Mouse (Mus musculus): Measurements from ENCODE around the gene Emsy. TPM values are rescaled to one million over a fixed set of nuclear protein-coding genes. Genes with fewer than 3 reads are reported as not detected.

The Emsy gene
- polyA plus RNA-seq, 1 experiment = 15.0 TPM

- Histone ChIP-seq H3K4me3 (ENCODE audit: low read depth, low read length) (no peak overlapping the region), H3K36me3 (ENCODE audit: control insufficient read depth, insufficient read depth, low read length) (peaks cover 21% of the 10 kb centered on the region), H3K27me3 (ENCODE audit: control insufficient read depth, insufficient read depth, low read length) (no peaks in the 10 kb centered on the region), H3K4me1 (ENCODE audit: control insufficient read depth, insufficient read depth, insufficient read length, low read length) (no peaks in the 10 kb centered on the region), H3K27ac (ENCODE audit: insufficient read depth, low read depth, low read length) (no peak overlapping the region)
- TF ChIP-seq CTCF (IDR thresholded peaks at IDR 0.05; ENCODE audit: extremely low read depth, insufficient read length, insufficient replicate concordance, low read depth, low read length) (no peak), POLR2A (IDR thresholded peaks at IDR 0.05; ENCODE audit: low read depth, low read length) (no peak)
- 95% methylated on average over 2 of the region's 2 CpGs for WGBS
Measured at GRCm38 (mm10) chr7:98636607-98637006, 20.0 kb downstream of the Emsy start.

- Histone ChIP-seq H3K4me1 (ENCODE audit: control insufficient read depth, insufficient read depth, insufficient read length, low read length) (no peaks in the 10 kb centered on the region), H3K4me3 (ENCODE audit: low read depth, low read length) (no peak overlapping the region), H3K27me3 (ENCODE audit: control insufficient read depth, insufficient read depth, low read length) (no peaks in the 10 kb centered on the region), H3K27ac (ENCODE audit: insufficient read depth, low read depth, low read length) (no peak overlapping the region), H3K36me3 (ENCODE audit: control insufficient read depth, insufficient read depth, low read length) (peaks cover 22% of the 10 kb centered on the region)
- TF ChIP-seq POLR2A (IDR thresholded peaks at IDR 0.05; ENCODE audit: low read depth, low read length) (no peak), CTCF (IDR thresholded peaks at IDR 0.05; ENCODE audit: extremely low read depth, insufficient read length, insufficient replicate concordance, low read depth, low read length) (no peak)
- 27% methylated on average over 3 of the region's 3 CpGs for WGBS
Measured at GRCm38 (mm10) chr7:98633032-98633431, 23.6 kb downstream of the Emsy start.

DNA sequence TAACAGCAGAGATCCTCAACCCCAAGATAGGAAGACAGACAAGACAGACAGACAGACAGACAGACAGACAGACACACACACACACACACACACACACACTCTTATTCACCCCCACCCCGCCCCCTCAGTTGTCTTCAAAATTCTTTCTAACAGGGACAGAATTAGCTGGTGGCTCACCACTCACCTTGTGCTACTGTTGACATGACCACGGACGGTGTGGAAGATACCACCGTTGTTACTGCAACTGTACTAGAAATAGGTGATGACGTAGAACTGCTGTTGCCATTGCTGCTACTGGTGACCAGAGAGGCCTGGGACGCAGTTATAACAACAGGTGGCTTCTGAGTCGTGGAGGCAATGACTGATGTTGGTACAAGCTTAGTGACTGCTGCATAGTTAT is 26.6 kb downstream of the Emsy start:
- no peak for TF ChIP-seq CTCF (IDR thresholded peaks at IDR 0.05; ENCODE audit: extremely low read depth, insufficient read length, insufficient replicate concordance, low read depth, low read length)
- no peak for TF ChIP-seq POLR2A (IDR thresholded peaks at IDR 0.05; ENCODE audit: low read depth, low read length)
- Histone ChIP-seq H3K27me3 (ENCODE audit: control insufficient read depth, insufficient read depth, low read length) (no peaks in the 10 kb centered on the region), H3K27ac (ENCODE audit: insufficient read depth, low read depth, low read length) (no peak overlapping the region), H3K4me3 (ENCODE audit: low read depth, low read length) (no peak overlapping the region), H3K4me1 (ENCODE audit: control insufficient read depth, insufficient read depth, insufficient read length, low read length) (no peaks in the 10 kb centered on the region), H3K36me3 (ENCODE audit: control insufficient read depth, insufficient read depth, low read length) (peaks cover 29% of the 10 kb centered on the region)
- 92% methylated on average over 7 of the region's 7 CpGs for WGBS

GRCm38 (mm10) chr7:98617739-98618138 is 38.8 kb downstream of the Emsy start:
- 65% methylated on average over 2 of the region's 2 CpGs for WGBS
- no peak for TF ChIP-seq POLR2A (IDR thresholded peaks at IDR 0.05; ENCODE audit: low read depth, low read length)
- no peak for TF ChIP-seq CTCF (IDR thresholded peaks at IDR 0.05; ENCODE audit: extremely low read depth, insufficient read length, insufficient replicate concordance, low read depth, low read length)
- H3K36me3 ChIP-seq (ENCODE audit: control insufficient read depth, insufficient read depth, low read length) = peaks cover 25% of the 10 kb centered on the region

DNA sequence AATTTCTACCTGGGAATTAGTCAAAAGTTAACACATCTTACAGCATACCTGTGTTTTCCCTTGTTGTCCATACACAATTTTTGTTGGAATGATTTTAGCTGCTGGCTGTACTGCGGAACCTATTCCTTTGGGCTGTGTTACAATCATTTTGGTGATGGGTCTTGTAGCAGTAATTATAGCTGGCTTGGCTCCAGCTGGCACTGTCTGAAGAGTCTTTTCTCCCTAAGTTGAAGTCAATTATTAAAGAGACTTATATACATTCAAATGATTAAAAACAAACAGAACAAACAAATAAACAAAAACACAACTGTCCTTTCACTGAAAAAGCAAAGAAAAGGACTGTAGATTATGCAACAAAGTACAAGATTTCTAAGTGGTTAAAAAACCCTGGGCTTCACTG is 43.6 kb downstream of the Emsy start:
- 97% methylated on average over 1 of the region's 1 CpGs for whole genome bisulfite sequencing
- no peak for TF ChIP-seq CTCF (IDR thresholded peaks at IDR 0.05; ENCODE audit: extremely low read depth, insufficient read length, insufficient replicate concordance, low read depth, low read length)
- no peak for TF ChIP-seq POLR2A (IDR thresholded peaks at IDR 0.05; ENCODE audit: low read depth, low read length)
- Histone ChIP-seq H3K27me3 (ENCODE audit: control insufficient read depth, insufficient read depth, low read length) (no peaks in the 10 kb centered on the region), H3K27ac (ENCODE audit: insufficient read depth, low read depth, low read length) (no peak overlapping the region), H3K4me3 (ENCODE audit: low read depth, low read length) (no peak overlapping the region), H3K4me1 (ENCODE audit: control insufficient read depth, insufficient read depth, insufficient read length, low read length) (no peaks in the 10 kb centered on the region), H3K36me3 (ENCODE audit: control insufficient read depth, insufficient read depth, low read length) (peaks cover 29% of the 10 kb centered on the region)

More at GRCm38 (mm10) chr7:98617739-98618138, 38.8 kb downstream of the Emsy start:
- Histone ChIP-seq H3K27me3 (ENCODE audit: control insufficient read depth, insufficient read depth, low read length) (no peaks in the 10 kb centered on the region), H3K27ac (ENCODE audit: insufficient read depth, low read depth, low read length) (no peak overlapping the region), H3K4me3 (ENCODE audit: low read depth, low read length) (no peak overlapping the region), H3K4me1 (ENCODE audit: control insufficient read depth, insufficient read depth, insufficient read length, low read length) (no peaks in the 10 kb centered on the region)

DNA sequence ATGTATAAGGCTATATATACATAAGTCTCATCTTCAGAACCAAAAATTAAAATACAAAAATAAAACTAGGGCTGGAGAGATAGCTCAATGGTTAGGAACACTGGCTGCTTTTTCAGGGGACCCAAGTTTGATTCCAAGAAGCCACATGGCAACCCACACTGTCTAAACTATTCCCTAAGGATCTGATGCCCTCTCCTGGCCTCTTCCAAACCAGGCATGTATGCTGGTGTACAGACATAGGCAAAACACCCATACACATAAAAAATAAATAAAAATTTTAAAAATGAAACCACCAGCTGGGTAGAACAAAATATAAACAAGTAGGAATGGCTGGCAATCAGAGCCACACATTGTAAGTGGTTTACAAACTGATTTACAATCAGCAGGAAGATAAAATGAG is 48.1 kb downstream of the Emsy start:
- H3K27ac ChIP-seq (ENCODE audit: insufficient read depth, low read depth, low read length) = no peak overlapping the region

DNA sequence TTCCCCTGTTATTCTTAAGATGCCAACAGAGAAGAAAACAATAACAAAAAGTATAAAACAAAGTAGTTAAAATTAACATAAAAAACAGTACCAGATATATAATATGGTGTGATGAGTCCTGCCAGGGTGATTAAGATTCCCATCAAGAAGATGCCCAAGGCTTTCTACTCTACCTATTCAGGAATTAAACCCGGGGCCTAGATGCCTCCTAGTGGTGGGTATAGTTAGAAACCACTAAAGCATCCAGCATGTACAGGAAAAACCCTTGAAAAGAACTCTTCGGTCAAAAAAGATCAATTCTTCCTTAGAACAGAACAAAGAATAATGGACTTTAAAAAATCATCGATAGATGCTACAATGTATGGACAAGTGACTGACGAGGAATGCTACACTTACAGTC is 49.4 kb downstream of the Emsy start:
- no peaks in the 10 kb centered on the region for H3K4me1 ChIP-seq (ENCODE audit: control insufficient read depth, insufficient read depth, insufficient read length, low read length)
- peaks cover 19% of the 10 kb centered on the region for H3K36me3 ChIP-seq (ENCODE audit: control insufficient read depth, insufficient read depth, low read length)
- TF ChIP-seq POLR2A (IDR thresholded peaks at IDR 0.05; ENCODE audit: low read depth, low read length) (no peak), CTCF (IDR thresholded peaks at IDR 0.05; ENCODE audit: extremely low read depth, insufficient read length, insufficient replicate concordance, low read depth, low read length) (no peak)
- H3K27me3 ChIP-seq (ENCODE audit: control insufficient read depth, insufficient read depth, low read length) = no peaks in the 10 kb centered on the region
- WGBS = 83% methylated on average over 4 of the region's 4 CpGs
- no peak overlapping the region for H3K27ac ChIP-seq (ENCODE audit: insufficient read depth, low read depth, low read length)
- no peak overlapping the region for H3K4me3 ChIP-seq (ENCODE audit: low read depth, low read length)

More for the DNA sequence above, 48.1 kb downstream of the Emsy start:
- TF ChIP-seq CTCF (IDR thresholded peaks at IDR 0.05; ENCODE audit: extremely low read depth, insufficient read length, insufficient replicate concordance, low read depth, low read length) (no peak), POLR2A (IDR thresholded peaks at IDR 0.05; ENCODE audit: low read depth, low read length) (no peak)
- no peaks in the 10 kb centered on the region for H3K27me3 ChIP-seq (ENCODE audit: control insufficient read depth, insufficient read depth, low read length)
- H3K4me3 ChIP-seq (ENCODE audit: low read depth, low read length) = no peak overlapping the region
- no peaks in the 10 kb centered on the region for H3K4me1 ChIP-seq (ENCODE audit: control insufficient read depth, insufficient read depth, insufficient read length, low read length)
- peaks cover 18% of the 10 kb centered on the region for H3K36me3 ChIP-seq (ENCODE audit: control insufficient read depth, insufficient read depth, low read length)

DNA sequence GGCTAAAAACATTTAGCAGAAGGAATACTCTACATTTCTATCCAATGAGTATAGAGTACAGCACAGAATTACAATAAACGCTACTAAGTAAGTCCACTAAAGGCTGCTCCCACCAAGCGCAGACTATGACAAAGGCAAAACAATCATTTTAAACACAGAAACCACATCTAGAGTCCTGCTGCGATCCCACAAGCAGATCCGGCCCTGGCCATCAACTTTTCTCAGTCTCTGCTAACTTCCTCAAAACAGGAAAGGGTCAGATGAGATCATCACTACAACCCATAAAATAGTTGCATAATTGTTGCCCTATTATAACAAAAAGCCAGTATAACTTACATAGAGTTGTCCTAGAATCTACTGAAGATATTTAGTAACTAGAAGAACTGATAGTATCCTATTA is 54.9 kb downstream of the Emsy start:
- TF ChIP-seq CTCF (IDR thresholded peaks at IDR 0.05; ENCODE audit: extremely low read depth, insufficient read length, insufficient replicate concordance, low read depth, low read length) (no peak), POLR2A (IDR thresholded peaks at IDR 0.05; ENCODE audit: low read depth, low read length) (no peak)
- H3K36me3 ChIP-seq (ENCODE audit: control insufficient read depth, insufficient read depth, low read length) = peaks cover 24% of the 10 kb centered on the region
- no peak overlapping the region for H3K4me3 ChIP-seq (ENCODE audit: low read depth, low read length)
- H3K4me1 ChIP-seq (ENCODE audit: control insufficient read depth, insufficient read depth, insufficient read length, low read length) = no peaks in the 10 kb centered on the region
- WGBS = 83% methylated on average over 4 of the region's 4 CpGs
- no peaks in the 10 kb centered on the region for H3K27me3 ChIP-seq (ENCODE audit: control insufficient read depth, insufficient read depth, low read length)
- H3K27ac ChIP-seq (ENCODE audit: insufficient read depth, low read depth, low read length) = no peak overlapping the region
